Mouse (Mus musculus) lung, embryonic 15.5 days (tissue): Measurements from ENCODE around the gene Jpt1. TPM values are rescaled to one million over a fixed set of nuclear protein-coding genes. Genes with fewer than 3 reads are reported as not detected.
"Not testable (repeated sequence)": the region's sequence is repeated elsewhere in the genome, so short reads cannot be mapped to it uniquely, and the experiment has no call there.

ENCODE experiments used
- ATAC-seq: fragments of 200-750 bp; cut with Nextera tagmentation; 2 replicates; pipeline ENCODE4 v1.8.0; 2017; ENCODE audit warnings: moderate number of reproducible peaks, borderline replicate concordance; ENCODE audit not compliant: low FRiP score, low TSS enrichment; ENCODE audit errors: extremely low read depth
- H3K27ac ChIP-seq: fragments of 300-500 bp; sonication (generic); 2 replicates; pipeline ENCODE4 v1.5.1; 2015; ENCODE audit warnings: moderate library complexity, mild to moderate bottlenecking, inconsistent platforms
- H3K27me3 ChIP-seq: fragments of 300-500 bp; sonication (generic); 2 replicates; pipeline ENCODE4 v1.6.1; 2015; ENCODE audit warnings: inconsistent platforms
- H3K36me3 ChIP-seq: fragments of 300-500 bp; sonication (generic); 2 replicates; pipeline ENCODE4 v1.6.1; 2015; ENCODE audit warnings: inconsistent platforms
- H3K4me1 ChIP-seq: fragments of 300-500 bp; sonication (generic); 2 replicates; pipeline ENCODE4 v1.6.1; 2015; ENCODE audit warnings: inconsistent platforms
- H3K4me2 ChIP-seq: fragments of 300-500 bp; sonication (generic); 2 replicates; pipeline ENCODE4 v1.6.1; 2015; ENCODE audit warnings: inconsistent platforms, mild to moderate bottlenecking, moderate library complexity
- H3K4me3 ChIP-seq: fragments of 300-500 bp; sonication (generic); 2 replicates; pipeline ENCODE4 v1.5.1; 2015; ENCODE audit warnings: mild to moderate bottlenecking, inconsistent platforms
- H3K9ac ChIP-seq: fragments of 300-500 bp; sonication (generic); 2 replicates; pipeline ENCODE4 v1.6.1; 2015; ENCODE audit warnings: inconsistent platforms
- H3K9me3 ChIP-seq: fragments of 300-500 bp; sonication (generic); 2 replicates; pipeline ENCODE4 v1.6.1; 2016; ENCODE audit warnings: inconsistent platforms
- WGBS: fragments of 180-500 bp; shearing (Covaris S2); methylation state at CpG from one replicate; pipeline ENCODE4 v1.1.7; 2015; 5-methylcytosine and 5-hydroxymethylcytosine counted together
- polyA plus RNA-seq: library from polyadenylated mRNA; unstranded; fragments of >200 nt; fragmentation: Nextera tagmentation; extraction: Ambion mirVana; gene quantifications from 2 replicates; pipeline ENCODE4 v1.2.1, GENCODE M21; 2015

Jpt1 gene
- polyA plus RNA-seq, 1 experiment from 2014 or later: 510 TPM

- Histone ChIP-seq H3K4me1 (peaks cover 44% of the 10 kb centered on the region), H3K9me3 (no peaks in the 10 kb centered on the region), H3K9ac (0 out of 2 replicates have a peak overlapping the region, but pooled peaks have one; percentile 8), H3K27me3 (no peaks in the 10 kb centered on the region), H3K27ac (0 out of 2 replicates have a peak overlapping the region, but pooled peaks have one; percentile 2), H3K4me3 (no peak overlapping the region), H3K4me2 (peak overlapping the region; percentile 76), H3K36me3 (no peaks in the 10 kb centered on the region)
- 42% methylated on average over 5 of the region's 5 CpGs for WGBS
- ATAC-seq: no peak
Observed at GRCm38 (mm10) chr11:115510507-115510888, 3.7 kb downstream of the Jpt1 start.

DNA sequence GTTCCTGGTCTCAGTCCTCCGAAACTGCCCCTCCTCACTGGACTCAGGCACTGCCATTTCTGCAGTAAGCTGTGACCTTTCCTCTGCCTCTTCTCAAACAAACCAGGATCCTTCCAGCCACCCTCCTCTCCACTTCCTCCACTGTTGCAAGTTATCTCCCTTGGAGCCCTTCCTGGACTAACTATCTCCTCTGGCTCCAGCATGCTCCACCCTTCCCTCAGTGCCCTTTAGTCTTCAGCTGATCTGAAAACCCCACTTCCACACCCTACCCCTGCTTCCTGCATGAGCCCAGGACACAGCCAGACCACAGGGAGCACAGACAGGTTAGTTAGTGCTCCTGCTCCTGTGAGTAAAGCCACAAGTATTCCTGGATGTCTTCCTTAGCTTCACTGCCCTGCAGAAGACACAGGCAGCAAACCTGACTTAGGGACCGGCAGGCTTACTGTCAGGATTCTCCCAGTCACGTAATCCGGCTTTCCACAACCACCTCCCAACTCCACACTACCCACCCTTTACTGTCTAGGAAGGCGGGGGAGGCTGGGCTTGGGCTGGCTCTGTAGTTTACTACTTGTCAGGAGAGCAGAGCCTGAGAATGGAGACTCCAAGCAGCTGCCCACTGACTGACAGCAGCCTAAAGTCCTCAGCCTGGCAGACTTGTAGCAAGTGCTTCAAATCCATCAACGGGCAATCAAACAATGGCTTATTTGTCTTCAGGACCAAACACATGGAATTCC, 4.2 kb downstream of the Jpt1 start:
- no peaks in the 10 kb centered on the region for H3K9me3 ChIP-seq
- no peak for ATAC-seq
- WGBS: 29% methylated on average over 6 of the region's 6 CpGs
- no peak overlapping the region for H3K9ac ChIP-seq
- H3K4me3 ChIP-seq: no peak overlapping the region
- peak overlapping the region; percentile 2 for H3K27ac ChIP-seq
- H3K4me2 ChIP-seq: peak overlapping the region; percentile 76
- H3K27me3 ChIP-seq: no peaks in the 10 kb centered on the region
- H3K4me1 ChIP-seq: peaks cover 44% of the 10 kb centered on the region
- no peaks in the 10 kb centered on the region for H3K36me3 ChIP-seq

GRCm38 (mm10) chr11:115508061-115508460, 6.1 kb downstream of the Jpt1 start:
- 74% methylated on average over 2 of the region's 2 CpGs for WGBS
- Histone ChIP-seq H3K9ac (no peak overlapping the region), H3K4me1 (peaks cover 44% of the 10 kb centered on the region), H3K27me3 (no peaks in the 10 kb centered on the region), H3K27ac (no peak overlapping the region), H3K9me3 (no peaks in the 10 kb centered on the region), H3K4me2 (no peak overlapping the region), H3K36me3 (peaks cover 3% of the 10 kb centered on the region; the same call in 1 of the 2 replicates), H3K4me3 (no peak overlapping the region)
- no peak for ATAC-seq

- Histone ChIP-seq H3K27me3 (no peaks in the 10 kb centered on the region), H3K9me3 (no peaks in the 10 kb centered on the region), H3K4me3 (no peak overlapping the region), H3K4me1 (peaks cover 31% of the 10 kb centered on the region), H3K9ac (no peak overlapping the region), H3K4me2 (no peak overlapping the region), H3K27ac (no peak overlapping the region), H3K36me3 (peaks cover 16% of the 10 kb centered on the region)
- WGBS: 54% methylated on average over 3 of the region's 3 CpGs
- no peak for ATAC-seq
Observed at GRCm38 (mm10) chr11:115506586-115506985, 7.6 kb downstream of the Jpt1 start.

DNA sequence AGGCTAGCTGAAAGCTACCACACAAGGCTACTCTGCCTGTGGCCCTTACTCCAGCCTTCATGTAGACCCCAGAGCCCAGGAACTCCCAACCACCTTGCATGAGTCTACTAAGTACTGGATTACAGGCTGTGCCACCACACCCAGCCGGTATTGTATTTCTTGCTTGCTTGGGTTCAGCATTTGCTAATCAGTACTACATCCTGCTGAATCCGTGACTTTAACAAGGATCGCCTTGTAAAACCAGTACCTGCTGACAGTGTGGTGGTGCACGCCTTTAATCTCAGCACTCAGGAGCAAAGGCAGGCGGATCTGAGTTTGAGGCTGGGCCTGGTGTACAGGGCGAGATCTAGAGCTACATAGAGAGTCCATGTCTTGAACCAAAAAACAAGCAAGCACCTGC, 11.6 kb downstream of the Jpt1 start:
- no peak overlapping the region for H3K27ac ChIP-seq
- 88% methylated on average over 6 of the region's 6 CpGs for WGBS
- no peak overlapping the region for H3K9ac ChIP-seq
- peaks cover 6% of the 10 kb centered on the region; the same call in 1 of the 2 replicates for H3K4me1 ChIP-seq
- no peak for ATAC-seq
- H3K4me3 ChIP-seq: no peak overlapping the region
- H3K9me3 ChIP-seq: no peaks in the 10 kb centered on the region
- H3K36me3 ChIP-seq: peaks cover 54% of the 10 kb centered on the region
- H3K4me2 ChIP-seq: no peak overlapping the region
- no peaks in the 10 kb centered on the region for H3K27me3 ChIP-seq

GRCm38 (mm10) chr11:115496559-115496958, 17.6 kb downstream of the Jpt1 start:
- not testable (repeated sequence) for H3K27me3 ChIP-seq, H3K4me3 ChIP-seq, ATAC-seq, H3K4me2 ChIP-seq, H3K4me1 ChIP-seq, H3K9ac ChIP-seq, H3K27ac ChIP-seq, H3K9me3 ChIP-seq
- peaks cover 46% of the 10 kb centered on the region for H3K36me3 ChIP-seq
- WGBS: 83% methylated on average over 9 of the region's 9 CpGs

DNA sequence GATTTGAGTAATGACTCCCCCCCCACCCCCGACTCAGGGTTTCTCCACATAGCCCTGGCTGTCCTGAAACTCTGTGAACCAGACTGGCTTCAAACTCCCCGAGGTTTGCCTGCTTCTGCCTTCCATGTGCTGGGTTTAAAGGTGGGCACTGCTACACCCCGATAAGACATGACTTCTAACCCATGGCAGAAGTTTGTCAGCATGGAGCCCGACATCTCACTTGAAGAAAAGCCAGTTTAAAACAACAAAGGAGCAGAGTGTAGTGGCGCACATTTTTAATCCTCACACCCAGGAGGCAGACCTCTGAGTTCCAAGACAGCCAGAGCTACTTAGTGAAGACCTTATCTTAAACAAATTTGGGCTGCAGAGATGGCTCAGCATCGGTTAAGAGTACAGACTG, 21.8 kb downstream of the Jpt1 start:
- peak overlapping the region; percentile 87 for H3K4me2 ChIP-seq
- peaks cover 16% of the 10 kb centered on the region for H3K4me1 ChIP-seq
- peak overlapping the region; percentile 85 for H3K4me3 ChIP-seq
- WGBS: 24% methylated on average over 6 of the region's 6 CpGs
- ATAC-seq: no peak
- no peak overlapping the region for H3K27ac ChIP-seq
- peaks cover 6% of the 10 kb centered on the region for H3K36me3 ChIP-seq
- peak overlapping the region; percentile 59; the same call in 1 of the 2 replicates for H3K9ac ChIP-seq
- H3K9me3 ChIP-seq: no peaks in the 10 kb centered on the region
- H3K27me3 ChIP-seq: no peaks in the 10 kb centered on the region

DNA sequence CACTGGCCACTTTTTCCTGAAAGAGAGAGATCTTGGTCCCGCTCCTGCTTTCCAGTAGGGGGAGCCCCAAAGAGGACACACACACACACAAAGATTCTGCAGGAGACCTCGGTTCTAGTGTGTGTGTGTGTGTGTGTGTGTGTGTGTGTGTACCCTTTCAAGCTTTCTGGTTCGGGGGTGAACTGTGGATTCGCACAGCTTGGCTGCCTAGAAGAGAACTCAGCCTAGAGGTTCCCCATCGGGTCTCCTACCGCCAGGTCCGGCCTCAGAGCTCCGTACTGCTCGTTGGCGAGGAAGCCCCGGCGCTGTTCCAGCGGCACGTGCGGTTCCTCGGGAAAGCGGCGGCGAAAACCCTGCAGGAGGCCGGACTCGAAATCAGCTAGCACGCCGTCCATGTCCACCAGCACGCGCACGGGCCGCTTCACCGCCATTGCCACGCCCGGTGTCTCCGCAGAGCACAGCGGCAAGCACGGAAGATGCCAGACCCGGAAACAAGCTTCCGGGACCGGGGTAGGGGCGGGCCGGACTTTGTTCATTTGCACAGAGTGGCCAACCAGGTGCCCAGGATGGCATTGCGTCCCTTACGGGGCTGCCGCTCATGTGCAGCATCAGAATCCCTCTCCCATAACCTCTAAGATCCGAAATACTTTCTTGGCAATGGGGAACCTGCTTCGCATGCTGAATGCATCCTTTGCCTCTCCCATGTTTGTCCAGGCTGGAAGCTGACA, 22.7 kb downstream of the Jpt1 start, which contains the start of gene Nt5c:
Nt5c (minus strand) TSS at position 507 of the 728 bp plus-strand sequence.
- Histone ChIP-seq H3K9ac (peak within 1 kb of the TSS; percentile 59), H3K9me3 (no peaks in the 10 kb centered on the region), H3K4me2 (peak within 1 kb of the TSS; percentile 87), H3K36me3 (no peaks in the 10 kb centered on the region), H3K4me3 (peak within 1 kb of the TSS; percentile 85), H3K4me1 (peaks cover 16% of the 10 kb centered on the region), H3K27ac (peak within 1 kb of the TSS; percentile 87), H3K27me3 (no peaks in the 10 kb centered on the region)
- under 1% methylated on average over 43 of the region's 43 CpGs for WGBS
- peak; percentile 86 for ATAC-seq

GRCm38 (mm10) chr11:115490441-115491355, 23.5 kb downstream of the Jpt1 start:
- H3K9ac ChIP-seq: peak overlapping the region; percentile 59
- no peaks in the 10 kb centered on the region for H3K27me3 ChIP-seq
- no peaks in the 10 kb centered on the region for H3K36me3 ChIP-seq
- no peak overlapping the region; the same call in 1 of the 2 replicates for H3K27ac ChIP-seq
- H3K4me3 ChIP-seq: peak overlapping the region; percentile 85
- peak overlapping the region; percentile 87 for H3K4me2 ChIP-seq
- 18% methylated on average over 25 of the region's 25 CpGs for WGBS
- ATAC-seq: peak; percentile 28; the same call in 1 of the 2 replicates
- H3K9me3 ChIP-seq: no peaks in the 10 kb centered on the region
- H3K4me1 ChIP-seq: peaks cover 16% of the 10 kb centered on the region

DNA sequence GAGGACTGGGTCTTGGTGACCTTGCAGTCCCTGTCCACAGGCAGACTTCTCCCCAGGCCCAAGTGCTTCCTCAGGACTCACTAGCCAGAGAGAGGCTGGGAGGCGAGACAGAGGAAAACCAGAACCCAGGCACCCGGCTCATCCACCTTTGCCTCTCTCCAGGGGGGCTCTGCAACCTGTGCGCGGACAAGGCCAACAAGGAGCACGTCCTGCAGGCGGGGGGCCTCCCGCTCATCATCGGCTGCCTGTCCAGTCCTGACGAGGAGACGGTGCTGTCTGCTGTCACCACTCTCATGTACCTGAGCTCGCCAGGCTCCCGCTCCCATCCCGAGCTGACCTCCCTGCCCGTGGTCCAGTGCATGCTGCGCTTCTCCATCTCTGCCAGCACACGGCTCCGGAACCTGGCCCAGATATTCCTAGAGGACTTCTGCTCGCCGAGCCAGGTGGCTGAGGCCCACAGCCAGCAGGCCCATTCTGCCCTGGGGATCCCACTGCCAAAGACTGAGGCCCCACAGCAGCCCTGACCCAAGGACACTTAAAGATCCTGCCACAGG, 25.6 kb downstream of the Jpt1 start:
- Histone ChIP-seq H3K9me3 (no peaks in the 10 kb centered on the region), H3K4me2 (no peak overlapping the region), H3K36me3 (no peaks in the 10 kb centered on the region), H3K27me3 (no peaks in the 10 kb centered on the region), H3K27ac (no peak overlapping the region), H3K9ac (no peak overlapping the region), H3K4me1 (peaks cover 16% of the 10 kb centered on the region), H3K4me3 (no peak overlapping the region)
- WGBS: 85% methylated on average over 19 of the region's 19 CpGs
- no peak for ATAC-seq

DNA sequence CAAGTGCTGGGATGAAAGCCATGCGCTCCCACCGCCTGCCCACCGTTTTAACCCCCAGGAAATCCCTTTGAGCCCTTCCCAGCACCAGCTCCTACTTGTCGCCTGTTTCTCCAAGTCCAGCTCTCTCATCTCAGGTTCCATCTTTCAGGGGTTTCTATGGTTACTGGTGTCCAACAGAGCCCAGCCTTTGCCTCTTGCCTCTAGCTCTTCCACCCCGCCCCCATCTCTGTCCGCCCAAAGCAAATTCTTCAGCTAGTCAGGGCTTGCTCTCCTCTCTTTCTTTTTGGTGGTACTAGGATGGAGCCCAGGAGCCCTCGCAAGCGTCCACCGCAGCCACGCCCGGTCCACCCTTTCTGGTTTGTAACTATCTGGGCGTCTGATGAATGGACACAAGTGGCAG, 29.0 kb downstream of the Jpt1 start:
- H3K27me3 ChIP-seq: no peaks in the 10 kb centered on the region
- no peaks in the 10 kb centered on the region for H3K36me3 ChIP-seq
- WGBS: 59% methylated on average over 12 of the region's 12 CpGs
- no peak overlapping the region for H3K9ac ChIP-seq
- no peak overlapping the region for H3K4me2 ChIP-seq
- ATAC-seq: no peak
- H3K27ac ChIP-seq: no peak overlapping the region
- H3K9me3 ChIP-seq: no peaks in the 10 kb centered on the region
- no peak overlapping the region for H3K4me3 ChIP-seq
- H3K4me1 ChIP-seq: no peaks in the 10 kb centered on the region
